Mouse (Mus musculus) cerebellum, adult 2 months (tissue): Measurements from ENCODE around the gene Rasl12.

Source experiments
- CTCF ChIP-seq: fragments of 200-500 bp; IDR thresholded peaks from 2 replicates; pipeline ENCODE4 v1.5.1; 2011; ENCODE audit warnings: low read depth, mild to moderate bottlenecking, control low read depth, low read length, moderate library complexity, borderline replicate concordance; ENCODE audit not compliant: insufficient read depth
- POLR2A ChIP-seq: fragments of 200-500 bp; IDR thresholded peaks from 2 replicates; pipeline ENCODE4 v1.6.1; 2011; ENCODE audit warnings: low read length, control low read depth, borderline replicate concordance; ENCODE audit not compliant: insufficient read depth

- no peak for TF ChIP-seq POLR2A
- TF ChIP-seq CTCF = no peak
These were observed 60.7 kb downstream of the Rasl12 start for GRCm38 (mm10) chr9:65458975-65459374.
